Mouse (Mus musculus): Measurements from ENCODE around the gene Smo. TPM values are rescaled to one million over a fixed set of nuclear protein-coding genes. Genes with fewer than 3 reads are reported as not detected.

Smo gene
- 49.8 and 58.4 TPM in 2 replicates for polyA plus RNA-seq (2014; fragmentation: Nextera tagmentation; extraction: Ambion mirVana)

DNA sequence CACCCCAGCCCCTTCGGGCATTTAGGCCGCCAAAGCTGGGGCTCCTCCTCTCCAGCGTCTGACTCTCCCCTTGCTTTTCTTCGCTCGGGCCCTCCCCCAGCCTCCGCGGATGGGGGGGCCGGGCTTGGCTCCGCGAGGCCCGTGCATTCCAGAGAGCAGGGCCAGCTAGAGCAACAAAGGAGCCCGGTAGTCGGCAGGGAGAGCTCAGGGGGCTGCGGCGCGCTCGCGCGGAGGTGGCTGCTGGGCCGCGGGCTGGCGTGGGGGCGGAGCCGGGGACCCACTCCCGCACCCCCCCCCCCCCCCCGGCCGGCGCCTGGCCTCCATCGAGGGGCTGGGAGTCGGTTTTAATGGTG, at the start of gene Smo:
Gene Smo (plus strand): TSS at position 168 of the 353 bp plus-strand sequence.
- no peaks in the 10 kb centered on the region; the same call in 1 of the 2 replicates for H3K36me3 ChIP-seq (ENCODE audit: control insufficient read depth, insufficient read depth, low read length)
- under 1% methylated on average over 26 of the region's 30 CpGs for WGBS
- peak within 1 kb of the TSS; percentile 100 for H3K4me3 ChIP-seq (ENCODE audit: low read depth, low read length)
- peak within 1 kb of the TSS; percentile 99 for H3K27ac ChIP-seq (ENCODE audit: low read length)
- peak within 1 kb of the TSS; percentile 75 for H3K4me2 ChIP-seq (replicated peaks; ENCODE audit: low read depth, low read length)
- H3K4me1 ChIP-seq (ENCODE audit: control insufficient read depth, insufficient read depth, low read length): peaks cover 21% of the 10 kb centered on the region
- H3K9me3 ChIP-seq (ENCODE audit: control insufficient read depth, low read depth, low read length): no peaks in the 10 kb centered on the region
- ATAC-seq (ENCODE audit: insufficient number of reproducible peaks, insufficient read depth, low FRiP score, low read depth): peak; percentile 98
- no peaks in the 10 kb centered on the region for H3K27me3 ChIP-seq (ENCODE audit: control insufficient read depth, insufficient read depth, low read length)
- peak within 1 kb of the TSS; percentile 99 for H3K9ac ChIP-seq (replicated peaks; ENCODE audit: low read depth, low read length)

DNA sequence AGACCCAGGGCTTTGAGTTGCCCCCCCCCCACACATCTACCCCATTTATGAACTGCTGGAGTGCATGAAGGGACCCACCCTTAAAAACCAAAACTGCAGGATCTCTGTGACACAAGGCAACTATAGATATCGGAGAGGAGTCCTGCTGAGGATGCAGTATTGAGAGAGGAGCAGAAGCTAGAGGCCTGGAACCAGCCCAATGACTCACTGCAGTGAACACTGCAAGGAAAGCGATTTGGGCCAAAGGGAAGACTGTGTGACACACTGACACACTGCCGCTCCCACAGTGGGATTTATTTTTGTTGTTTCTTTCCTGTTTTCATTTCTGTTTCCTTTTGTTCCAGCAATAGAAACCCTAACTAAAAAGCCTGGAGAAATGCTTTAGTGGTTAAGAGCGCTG, 49.4 kb upstream of the Smo start:
- 75% methylated on average over 4 of the region's 4 CpGs for WGBS
- H3K36me3 ChIP-seq (ENCODE audit: control insufficient read depth, insufficient read depth, low read length): no peaks in the 10 kb centered on the region
- no peak overlapping the region for H3K4me3 ChIP-seq (ENCODE audit: low read depth, low read length)
- H3K27me3 ChIP-seq (ENCODE audit: control insufficient read depth, insufficient read depth, low read length): no peaks in the 10 kb centered on the region
- no peak overlapping the region for H3K4me2 ChIP-seq (replicated peaks; ENCODE audit: low read depth, low read length)
- no peak overlapping the region for H3K9ac ChIP-seq (replicated peaks; ENCODE audit: low read depth, low read length)
- no peak overlapping the region for H3K27ac ChIP-seq (ENCODE audit: low read length)
- H3K4me1 ChIP-seq (ENCODE audit: control insufficient read depth, insufficient read depth, low read length): no peaks in the 10 kb centered on the region
- no peaks in the 10 kb centered on the region for H3K9me3 ChIP-seq (ENCODE audit: control insufficient read depth, low read depth, low read length)
- ATAC-seq (ENCODE audit: insufficient number of reproducible peaks, insufficient read depth, low FRiP score, low read depth): no peak

- Histone ChIP-seq H3K4me1 (ENCODE audit: control insufficient read depth, insufficient read depth, low read length) (0 out of 2 replicates have a peak, but pooled peaks cover 1% of the 10 kb centered on the region), H3K9me3 (ENCODE audit: control insufficient read depth, low read depth, low read length) (no peaks in the 10 kb centered on the region), H3K4me3 (ENCODE audit: low read depth, low read length) (no peak overlapping the region), H3K27ac (ENCODE audit: low read length) (no peak overlapping the region), H3K36me3 (ENCODE audit: control insufficient read depth, insufficient read depth, low read length) (no peaks in the 10 kb centered on the region), H3K9ac (replicated peaks; ENCODE audit: low read depth, low read length) (no peak overlapping the region), H3K27me3 (ENCODE audit: control insufficient read depth, insufficient read depth, low read length) (no peaks in the 10 kb centered on the region), H3K4me2 (replicated peaks; ENCODE audit: low read depth, low read length) (no peak overlapping the region)
- no peak for ATAC-seq (ENCODE audit: insufficient number of reproducible peaks, insufficient read depth, low FRiP score, low read depth)
- WGBS: 72% methylated on average over 8 of the region's 8 CpGs
These were observed 45.8 kb upstream of the Smo start for GRCm38 (mm10) chr6:29689458-29689857.

GRCm38 (mm10) chr6:29693953-29694352, 41.4 kb upstream of the Smo start, which contains the start of gene Tspan33:
Tspan33 (plus strand) TSS chr6:29694222.
- under 1% methylated on average over 34 of the region's 41 CpGs for WGBS

GRCm38 (mm10) chr6:29694375-29695289, 40.7 kb upstream of the Smo start:
- Histone ChIP-seq H3K27ac (ENCODE audit: low read length) (no peak overlapping the region), H3K4me2 (replicated peaks; ENCODE audit: low read depth, low read length) (peak overlapping the region; percentile 97), H3K4me3 (ENCODE audit: low read depth, low read length) (peak overlapping the region; percentile 63), H3K9ac (replicated peaks; ENCODE audit: low read depth, low read length) (peak overlapping the region; percentile 53; the same call in 1 of the 2 replicates), H3K27me3 (ENCODE audit: control insufficient read depth, insufficient read depth, low read length) (no peaks in the 10 kb centered on the region), H3K36me3 (ENCODE audit: control insufficient read depth, insufficient read depth, low read length) (no peaks in the 10 kb centered on the region), H3K4me1 (ENCODE audit: control insufficient read depth, insufficient read depth, low read length) (0 out of 2 replicates have a peak, but pooled peaks cover 5% of the 10 kb centered on the region), H3K9me3 (ENCODE audit: control insufficient read depth, low read depth, low read length) (no peaks in the 10 kb centered on the region)
- 5% methylated on average over 35 of the region's 35 CpGs for WGBS
- ATAC-seq (ENCODE audit: insufficient number of reproducible peaks, insufficient read depth, low FRiP score, low read depth): peak; percentile 26; the same call in 1 of the 2 replicates

More at GRCm38 (mm10) chr6:29693953-29694352, 41.4 kb upstream of the Smo start, which contains the start of gene Tspan33:
- ATAC-seq (ENCODE audit: insufficient number of reproducible peaks, insufficient read depth, low FRiP score, low read depth): peak; percentile 98
- Histone ChIP-seq H3K27ac (ENCODE audit: low read length) (no peak within 1 kb of the TSS), H3K36me3 (ENCODE audit: control insufficient read depth, insufficient read depth, low read length) (no peaks in the 10 kb centered on the region), H3K9me3 (ENCODE audit: control insufficient read depth, low read depth, low read length) (no peaks in the 10 kb centered on the region), H3K27me3 (ENCODE audit: control insufficient read depth, insufficient read depth, low read length) (no peaks in the 10 kb centered on the region), H3K4me2 (replicated peaks; ENCODE audit: low read depth, low read length) (peak within 1 kb of the TSS; percentile 97), H3K4me1 (ENCODE audit: control insufficient read depth, insufficient read depth, low read length) (0 out of 2 replicates have a peak, but pooled peaks cover 5% of the 10 kb centered on the region), H3K4me3 (ENCODE audit: low read depth, low read length) (peak within 1 kb of the TSS; percentile 63), H3K9ac (replicated peaks; ENCODE audit: low read depth, low read length) (peak within 1 kb of the TSS; percentile 53; the same call in 1 of the 2 replicates)

GRCm38 (mm10) chr6:29695290-29695674, 40.0 kb upstream of the Smo start:
- WGBS: 56% methylated on average over 3 of the region's 3 CpGs
- Histone ChIP-seq H3K4me2 (replicated peaks; ENCODE audit: low read depth, low read length) (peak overlapping the region; percentile 97; the same call in 1 of the 2 replicates), H3K27ac (ENCODE audit: low read length) (no peak overlapping the region), H3K4me1 (ENCODE audit: control insufficient read depth, insufficient read depth, low read length) (0 out of 2 replicates have a peak, but pooled peaks cover 5% of the 10 kb centered on the region), H3K9me3 (ENCODE audit: control insufficient read depth, low read depth, low read length) (no peaks in the 10 kb centered on the region), H3K27me3 (ENCODE audit: control insufficient read depth, insufficient read depth, low read length) (no peaks in the 10 kb centered on the region), H3K4me3 (ENCODE audit: low read depth, low read length) (no peak overlapping the region), H3K36me3 (ENCODE audit: control insufficient read depth, insufficient read depth, low read length) (no peaks in the 10 kb centered on the region), H3K9ac (replicated peaks; ENCODE audit: low read depth, low read length) (no peak overlapping the region)
- ATAC-seq (ENCODE audit: insufficient number of reproducible peaks, insufficient read depth, low FRiP score, low read depth): no peak

- no peak overlapping the region for H3K4me3 ChIP-seq (ENCODE audit: low read depth, low read length)
- 74% methylated on average over 7 of the region's 7 CpGs for WGBS
- no peaks in the 10 kb centered on the region for H3K9me3 ChIP-seq (ENCODE audit: control insufficient read depth, low read depth, low read length)
- no peak for ATAC-seq (ENCODE audit: insufficient number of reproducible peaks, insufficient read depth, low FRiP score, low read depth)
- no peak overlapping the region for H3K9ac ChIP-seq (replicated peaks; ENCODE audit: low read depth, low read length)
- no peaks in the 10 kb centered on the region for H3K27me3 ChIP-seq (ENCODE audit: control insufficient read depth, insufficient read depth, low read length)
- H3K4me2 ChIP-seq (replicated peaks; ENCODE audit: low read depth, low read length): no peak overlapping the region
- H3K27ac ChIP-seq (ENCODE audit: low read length): no peak overlapping the region
- H3K36me3 ChIP-seq (ENCODE audit: control insufficient read depth, insufficient read depth, low read length): no peaks in the 10 kb centered on the region
- H3K4me1 ChIP-seq (ENCODE audit: control insufficient read depth, insufficient read depth, low read length): 0 out of 2 replicates have a peak, but pooled peaks cover 5% of the 10 kb centered on the region
These were observed 39.3 kb upstream of the Smo start for GRCm38 (mm10) chr6:29695975-29696374.

GRCm38 (mm10) chr6:29697139-29697538, 38.2 kb upstream of the Smo start:
- Histone ChIP-seq H3K4me1 (ENCODE audit: control insufficient read depth, insufficient read depth, low read length) (0 out of 2 replicates have a peak, but pooled peaks cover 5% of the 10 kb centered on the region), H3K36me3 (ENCODE audit: control insufficient read depth, insufficient read depth, low read length) (no peaks in the 10 kb centered on the region), H3K4me2 (replicated peaks; ENCODE audit: low read depth, low read length) (no peak overlapping the region), H3K27me3 (ENCODE audit: control insufficient read depth, insufficient read depth, low read length) (no peaks in the 10 kb centered on the region), H3K9ac (replicated peaks; ENCODE audit: low read depth, low read length) (no peak overlapping the region), H3K27ac (ENCODE audit: low read length) (no peak overlapping the region), H3K9me3 (ENCODE audit: control insufficient read depth, low read depth, low read length) (no peaks in the 10 kb centered on the region), H3K4me3 (ENCODE audit: low read depth, low read length) (no peak overlapping the region)
- no peak for ATAC-seq (ENCODE audit: insufficient number of reproducible peaks, insufficient read depth, low FRiP score, low read depth)
